Mouse (Mus musculus) neural tube, embryonic 10.5 days (tissue): ENCODE data around the gene Hspa12b.
A peak's percentile ranks its signal among the peaks of the same experiment; 100 is the strongest.

Source experiments
- DNase-seq: peaks from one replicate; pipeline ENCODE4 v3.0.0-alpha.2; 2017; ENCODE audit warnings: low spot score; ENCODE audit errors: extremely low spot score

The Hspa12b gene

DNA sequence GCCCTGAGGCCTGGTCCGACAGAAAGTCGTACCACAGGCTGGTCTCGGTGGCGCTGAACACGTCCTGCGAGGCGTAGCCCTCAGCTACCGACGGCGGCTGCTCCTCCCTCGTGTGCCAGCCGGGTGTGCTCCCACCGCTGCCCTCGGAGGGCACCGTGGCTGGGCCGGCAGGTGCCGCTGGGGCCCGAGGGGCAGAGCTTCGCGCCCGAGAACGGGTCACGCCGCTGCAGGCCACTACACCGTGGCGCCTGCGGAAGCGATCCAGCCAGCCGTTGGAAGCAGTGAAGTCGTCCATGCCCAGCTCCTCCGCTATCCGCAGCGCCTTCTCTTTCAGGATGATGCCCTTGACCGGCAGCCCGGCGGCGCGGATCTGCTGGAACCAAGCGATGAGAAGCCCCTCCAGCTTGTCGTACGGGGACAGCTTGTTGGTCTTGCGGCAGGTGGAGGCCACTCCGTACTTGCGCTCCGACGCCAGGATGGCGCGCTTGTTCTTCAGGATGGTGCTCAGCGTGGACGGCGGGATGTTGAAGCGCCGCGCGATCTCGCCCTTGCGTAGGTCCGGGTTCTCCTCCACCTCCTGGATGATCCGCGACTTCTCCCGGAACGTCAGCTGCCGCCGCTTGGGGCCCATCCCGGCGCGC, 52.3 kb downstream of the Hspa12b start:
- peak; percentile 76 for DNase-seq

DNA sequence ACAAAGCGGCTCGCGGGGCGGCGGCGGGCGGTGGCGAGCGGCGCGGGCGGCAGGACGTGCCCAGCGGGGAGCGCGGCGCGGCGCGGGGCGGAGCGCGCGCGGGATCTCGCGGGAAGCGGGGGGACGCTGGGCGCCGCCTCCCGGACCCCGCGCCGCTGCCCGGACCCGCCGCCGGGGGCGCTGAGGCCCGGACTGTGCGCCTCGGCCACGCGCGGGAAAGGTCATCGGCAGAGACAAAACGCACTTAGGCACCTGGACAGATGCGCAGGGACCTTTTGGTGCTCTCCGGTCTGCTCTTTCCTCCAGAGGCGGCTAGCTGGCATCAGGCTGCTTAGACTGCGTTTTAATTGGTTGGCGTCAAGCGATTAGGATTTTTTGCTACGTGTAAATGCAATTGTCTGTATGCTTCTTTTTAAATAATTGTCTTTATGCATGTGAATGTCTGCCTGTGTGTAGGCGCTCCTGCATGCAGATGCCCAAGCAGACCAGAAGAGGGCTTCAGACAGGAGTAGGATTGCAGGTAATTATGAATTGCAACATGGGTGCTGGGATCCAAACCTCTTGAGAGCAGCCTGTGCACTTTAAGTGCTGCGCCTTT, 53.0 kb downstream of the Hspa12b start, which contains the start of gene Cenpb:
TSS of gene Cenpb (minus strand) at position 78 of the 598 bp plus-strand sequence.
- DNase-seq: peak; percentile 85

DNA sequence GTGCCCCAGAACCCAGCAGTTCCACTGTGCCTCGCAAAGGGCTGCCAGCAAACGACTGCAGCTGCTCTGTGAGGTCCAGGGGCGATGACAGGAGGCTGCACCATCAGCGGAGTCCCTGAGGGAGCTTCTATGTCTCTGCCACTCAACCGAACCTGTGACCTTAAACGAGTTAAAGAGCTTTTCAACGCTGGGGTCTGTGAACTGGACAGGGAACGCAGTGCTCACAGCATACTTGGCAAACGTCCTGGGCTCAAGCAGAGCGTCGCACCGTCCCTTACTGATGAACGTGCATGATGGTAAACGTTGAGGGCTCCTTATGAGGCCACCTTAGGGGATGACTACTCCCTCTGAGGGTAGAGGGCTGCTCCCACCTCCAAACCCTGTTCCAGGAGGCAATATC, 59.3 kb downstream of the Hspa12b start:
- no peak for DNase-seq

DNA sequence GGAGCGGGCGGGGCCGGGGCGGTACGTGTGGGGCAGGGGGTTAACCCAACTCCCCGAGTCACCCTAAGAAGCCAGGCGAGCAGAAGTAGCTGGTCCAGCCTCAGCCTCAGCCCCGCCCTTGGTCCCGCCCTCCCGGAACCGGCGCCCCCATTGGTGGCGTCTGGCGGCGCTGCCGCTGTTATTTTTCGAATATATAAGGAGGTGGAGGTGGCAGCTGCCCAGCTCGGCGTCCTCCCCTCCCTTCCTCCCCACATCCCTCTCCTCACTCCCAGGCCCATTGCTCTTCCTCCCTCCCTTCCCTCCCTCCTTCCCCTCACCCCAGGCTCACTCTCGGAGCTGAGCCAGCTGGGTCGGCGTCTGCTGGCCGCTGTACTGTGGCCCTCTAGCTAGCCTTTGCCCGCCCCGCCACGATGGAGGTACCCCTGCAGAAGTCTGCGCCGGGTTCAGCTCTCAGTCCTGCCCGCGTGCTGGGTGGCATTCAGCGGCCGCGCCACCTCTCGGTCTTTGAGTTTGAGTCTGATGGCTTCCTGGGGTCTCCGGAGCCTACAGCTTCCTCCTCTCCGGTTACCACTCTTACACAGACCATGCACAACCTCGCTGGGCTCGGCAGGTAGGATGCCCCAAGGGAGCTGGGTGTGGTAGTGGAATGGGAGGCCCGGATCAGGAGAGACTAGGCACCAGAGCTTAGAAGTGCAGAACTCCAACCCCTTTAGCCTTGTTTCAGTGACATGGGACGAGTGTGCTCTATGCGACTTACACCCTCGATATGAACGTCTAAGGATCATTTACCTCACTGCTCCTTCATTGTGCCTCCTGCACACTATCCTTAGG, 59.9 kb downstream of the Hspa12b start, which contains the start of the genes Cdc25b and Spef1:
TSS of gene Cdc25b (plus strand) at position 179 of the 831 bp plus-strand sequence.
TSS of gene Spef1 (minus strand) at position 512 of the 831 bp plus-strand sequence.
- DNase-seq: peak; percentile 90

DNA sequence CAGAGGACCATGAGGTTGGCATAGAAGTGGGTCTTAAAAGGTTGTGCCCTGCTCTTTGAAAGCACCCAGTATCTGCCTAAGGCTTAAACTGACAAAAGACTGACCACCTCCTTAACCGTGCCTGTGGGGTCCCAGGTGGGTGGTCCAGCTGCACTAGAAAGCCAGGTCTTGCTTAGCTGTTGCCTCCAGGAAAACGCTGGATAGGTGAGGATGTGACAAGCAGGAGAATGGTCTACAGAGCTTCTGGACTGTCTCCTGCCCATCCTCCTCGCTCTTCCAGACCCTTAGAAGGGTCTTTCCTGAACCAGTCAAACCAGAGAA, 60.5 kb downstream of the Hspa12b start:
- DNase-seq: peak; percentile 40

DNA sequence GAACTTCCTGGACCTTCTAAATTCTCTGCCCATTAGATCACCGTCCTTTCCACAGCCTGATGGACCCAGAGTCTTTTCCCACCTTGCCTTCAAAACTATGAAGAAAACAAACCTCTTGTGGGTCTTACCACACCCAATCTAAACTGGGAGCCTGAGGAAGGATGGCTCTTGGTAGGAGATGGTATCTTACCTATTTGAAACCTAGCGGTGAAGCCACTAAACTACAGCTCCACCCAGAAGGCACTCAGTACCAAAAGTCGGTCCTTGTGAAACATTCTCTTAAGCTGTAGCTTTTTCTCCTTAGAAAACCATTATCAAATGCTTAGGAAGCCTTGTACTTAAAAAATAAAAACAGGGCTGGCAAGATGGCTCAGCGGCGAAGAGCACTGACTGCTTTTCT, 61.2 kb downstream of the Hspa12b start:
- DNase-seq: no peak

DNA sequence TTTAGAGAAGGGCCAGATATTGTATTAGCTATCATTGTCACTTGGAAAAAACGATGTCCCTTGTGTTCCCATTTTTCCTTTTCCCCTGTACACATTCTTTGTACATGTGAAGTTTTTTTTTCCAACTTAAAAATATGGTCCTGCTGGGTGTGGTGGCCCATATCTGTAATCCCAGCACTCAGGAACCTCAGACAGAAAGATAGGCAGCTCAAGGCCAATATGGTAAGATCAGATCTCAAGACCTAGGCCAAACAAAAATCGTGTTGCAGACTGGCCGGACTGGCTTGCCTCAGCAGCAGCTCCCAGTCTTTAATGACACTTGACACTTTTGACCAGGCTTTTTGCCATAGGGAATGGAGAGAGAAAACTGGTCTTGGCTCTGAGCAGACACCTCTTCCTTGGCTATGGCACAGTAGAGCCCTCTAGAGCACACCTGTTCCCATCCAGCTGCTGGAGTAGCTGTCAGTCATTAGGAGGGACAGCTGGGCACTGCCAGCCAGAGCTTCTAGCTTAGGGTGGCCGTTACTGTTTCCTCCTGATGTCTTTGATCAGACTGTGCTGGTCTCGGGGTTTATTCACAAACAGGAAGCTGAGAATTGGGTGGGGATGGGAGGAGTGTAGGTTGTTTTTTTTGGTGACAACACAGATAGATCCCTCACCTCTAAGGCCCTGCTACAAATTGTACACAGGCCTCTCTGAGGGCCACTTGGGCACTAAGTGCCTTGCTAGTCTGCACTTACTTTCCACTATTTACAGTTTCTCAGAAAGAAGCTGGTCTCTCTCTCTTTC, 62.6 kb downstream of the Hspa12b start:
- DNase-seq: no peak

DNA sequence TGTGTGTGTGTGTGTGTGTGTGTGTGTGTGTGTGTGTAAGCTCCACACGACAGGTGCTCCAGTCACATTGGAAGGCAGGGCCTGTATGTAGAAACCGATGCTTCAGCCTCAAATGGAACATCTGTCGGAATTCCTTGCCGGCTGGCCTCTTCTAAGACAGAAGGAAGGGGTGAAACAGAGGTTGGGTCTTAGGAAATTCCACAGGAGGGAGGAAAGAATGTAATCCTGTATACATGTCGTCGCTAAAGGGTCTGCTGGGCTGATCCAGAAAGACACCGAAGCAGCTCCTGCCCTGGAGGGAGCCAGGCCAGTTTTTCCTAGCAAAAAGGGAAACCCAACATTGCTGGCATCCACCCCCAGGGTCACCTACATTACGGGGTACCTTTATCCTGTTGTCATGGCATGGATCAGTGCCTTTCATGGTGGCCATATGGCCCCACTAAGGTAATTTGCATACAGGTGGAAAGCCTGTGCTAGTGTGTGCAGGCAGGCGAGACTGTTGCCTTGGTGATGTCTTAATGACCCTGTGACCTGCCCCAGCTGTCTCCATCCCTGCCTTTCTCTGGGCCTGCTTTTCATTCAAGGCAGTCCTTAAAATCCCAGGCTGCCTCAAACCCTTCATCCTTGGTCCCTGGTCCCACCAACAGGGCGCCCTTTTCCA, 63.4 kb downstream of the Hspa12b start:
- peak; percentile 76 for DNase-seq

DNA sequence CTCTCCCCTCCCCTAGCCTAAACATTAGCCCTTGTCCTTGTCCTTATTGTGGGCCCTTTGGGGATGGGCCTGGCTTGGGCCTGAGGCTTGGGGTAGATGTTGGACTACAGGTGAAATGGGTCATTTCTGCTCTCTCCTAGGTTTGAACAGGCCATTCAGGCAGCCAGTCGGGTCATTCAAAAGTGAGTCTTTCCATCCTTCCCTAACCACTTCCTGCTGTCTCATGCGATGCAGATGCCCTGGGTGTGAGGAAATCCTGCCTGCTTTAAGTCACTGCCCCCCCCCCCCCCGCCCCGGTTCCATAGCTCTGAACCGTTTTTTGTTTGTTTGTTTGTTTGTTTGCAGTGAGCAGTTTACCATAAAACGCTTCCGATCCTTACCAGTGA, 63.9 kb downstream of the Hspa12b start:
- no peak for DNase-seq
